Mouse (Mus musculus) MEL (cell line): ENCODE measurements around the gene Cpox.

Source experiments
- CTCF ChIP-seq, 3 experiments: IDR thresholded peaks in 2 of 3; conservative IDR thresholded peaks in 1 of 3; 2 replicates each; pipeline ENCODE4 v1.5.1; 2011 to 2012; ENCODE audit warnings: low read length in 3 of 3, low read depth in 2 of 3, mild to moderate bottlenecking in 2 of 3, improper control_type of control experiment in 1 of 3, inconsistent platforms in 1 of 3, mixed read lengths in 1 of 3, moderate library complexity in 1 of 3; ENCODE audit not compliant: control insufficient read depth in 1 of 3, insufficient read depth in 1 of 3, poor library complexity in 1 of 3, severe bottlenecking in 1 of 3
- EP300 ChIP-seq, 2 experiments: IDR thresholded peaks; 2 replicates each; pipeline ENCODE4 v1.6.1; 2011; ENCODE audit warnings: improper control_type of control experiment in 2 of 2, low read length in 2 of 2, low read depth in 1 of 2, mild to moderate bottlenecking in 1 of 2
- SMC3 ChIP-seq: IDR thresholded peaks from 2 replicates; pipeline ENCODE4 v1.6.1; 2011; ENCODE audit warnings: low read depth, low read length, improper control_type of control experiment

DNA sequence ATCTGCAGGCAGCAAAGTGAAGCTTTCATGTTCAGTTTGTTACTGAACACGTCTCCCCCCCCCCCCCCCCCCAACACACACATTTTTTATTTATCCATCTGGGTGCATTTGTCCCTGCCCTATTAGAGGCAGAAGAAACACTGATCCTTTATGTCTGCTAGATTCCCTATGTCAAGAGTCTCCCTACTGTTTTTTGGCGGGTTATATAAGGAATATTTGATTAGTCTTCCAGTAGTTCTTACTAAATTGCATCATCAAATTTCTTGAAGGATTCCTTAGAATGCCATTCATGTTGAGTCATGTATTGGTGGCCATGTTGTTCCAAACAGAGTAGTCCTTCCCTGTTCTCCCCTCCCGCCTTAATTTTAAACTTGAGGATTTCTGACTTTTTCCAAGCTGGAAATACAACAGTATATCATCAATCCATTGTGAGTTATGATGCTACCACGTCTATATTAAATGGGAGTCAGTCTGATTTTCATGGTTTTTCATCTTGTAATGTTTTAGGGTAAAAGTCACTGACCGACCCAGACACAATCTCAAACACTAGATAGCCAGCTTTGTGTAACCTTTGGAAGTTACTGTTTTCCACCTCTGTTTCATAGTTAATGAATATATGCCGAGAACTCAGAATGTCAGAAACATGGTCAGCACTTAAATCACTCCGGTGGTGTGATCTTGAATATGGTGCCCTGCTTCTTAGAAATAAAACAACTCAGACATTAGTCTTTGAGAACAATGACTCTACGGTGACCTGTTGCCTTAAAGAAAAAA, 1.3 kb downstream of the Cpox start:
- no peak for TF ChIP-seq CTCF (IDR thresholded peaks at IDR 0.05 in 2 of 3, conservative IDR thresholded peaks at IDR 0.05 in 1 of 3; ENCODE audit: control insufficient read depth in 1 of 3, insufficient read depth in 1 of 3, low read depth in 2 of 3, low read length in 3 of 3, poor library complexity in 1 of 3, severe bottlenecking in 1 of 3)
- no peak for TF ChIP-seq EP300 (IDR thresholded peaks at IDR 0.05; ENCODE audit: low read depth in 1 of 2, low read length in 2 of 2)
- TF ChIP-seq SMC3: no peak
